Mouse (Mus musculus): ENCODE data around the gene Kcnc1. TPM values are rescaled to one million over a fixed set of nuclear protein-coding genes. Genes with fewer than 3 reads are reported as not detected.

The Kcnc1 gene
- total RNA-seq, 2 experiments from 2014 or later, result 85.9 to 88.0 TPM

GRCm38 (mm10) chr7:46413959-46414725, 17.8 kb downstream of the Kcnc1 start:
- intact Hi-C loops (cut with DNase I), result no loop called here
- DNase-seq (ENCODE audit: low spot score in 2 of 2), result no peak

- intact Hi-C loops (cut with DNase I), result no loop called here
- peak in 1 of 2 experiments; percentile 44 for DNase-seq (ENCODE audit: low spot score in 2 of 2)
Measured at GRCm38 (mm10) chr7:46415818-46416425, 19.6 kb downstream of the Kcnc1 start.

- intact Hi-C loops (cut with DNase I), result no loop called here
- no peak for DNase-seq (ENCODE audit: low spot score in 2 of 2)
Measured at GRCm38 (mm10) chr7:46417467-46417866, 21.2 kb downstream of the Kcnc1 start.

- intact Hi-C loops (cut with DNase I), result no loop called here
- no peak for DNase-seq (ENCODE audit: low spot score in 2 of 2)
Measured at GRCm38 (mm10) chr7:46418102-46418622, 21.9 kb downstream of the Kcnc1 start.

GRCm38 (mm10) chr7:46421535-46421934, 25.2 kb downstream of the Kcnc1 start:
- intact Hi-C loops (cut with DNase I), result no loop called here
- DNase-seq (ENCODE audit: low spot score in 2 of 2), result no peak

- peak; percentile 60 to 78 for DNase-seq (ENCODE audit: low spot score in 2 of 2)
Measured at GRCm38 (mm10) chr7:46422052-46422763, 25.9 kb downstream of the Kcnc1 start.

GRCm38 (mm10) chr7:46422764-46423412, 26.6 kb downstream of the Kcnc1 start:
- intact Hi-C loops (cut with DNase I), result no loop called here
- DNase-seq (ENCODE audit: low spot score in 2 of 2), result peak; percentile 79 to 82

More at GRCm38 (mm10) chr7:46422052-46422763, 25.9 kb downstream of the Kcnc1 start:
- intact Hi-C loops (cut with DNase I), result no loop called here

- intact Hi-C loops (cut with DNase I), result no loop called here
- DNase-seq (ENCODE audit: low spot score in 2 of 2), result no peak
Measured at GRCm38 (mm10) chr7:46423951-46424350, 27.7 kb downstream of the Kcnc1 start.

GRCm38 (mm10) chr7:46425012-46425411, 28.7 kb downstream of the Kcnc1 start:
- intact Hi-C loops (cut with DNase I), result no loop called here
- DNase-seq (ENCODE audit: low spot score in 2 of 2), result no peak

- no peak for DNase-seq (ENCODE audit: low spot score in 2 of 2)
- intact Hi-C loops (cut with DNase I), result no loop called here
Measured at GRCm38 (mm10) chr7:46433874-46434273, 37.6 kb downstream of the Kcnc1 start.

- DNase-seq (ENCODE audit: low spot score in 2 of 2), result no peak
- intact Hi-C loops (cut with DNase I), result no loop called here
Measured at GRCm38 (mm10) chr7:46435833-46436232, 39.5 kb downstream of the Kcnc1 start.

- DNase-seq (ENCODE audit: low spot score in 2 of 2), result no peak
- intact Hi-C loops (cut with DNase I), result no loop called here
Measured at GRCm38 (mm10) chr7:46438537-46439141, 42.3 kb downstream of the Kcnc1 start.

GRCm38 (mm10) chr7:46443163-46443562, 46.9 kb downstream of the Kcnc1 start:
- intact Hi-C loops (cut with DNase I), result no loop called here
- DNase-seq (ENCODE audit: low spot score in 2 of 2), result no peak

- intact Hi-C loops (cut with DNase I), result no loop called here
Measured at GRCm38 (mm10) chr7:46445896-46446295, 49.6 kb downstream of the Kcnc1 start.

GRCm38 (mm10) chr7:46447473-46448165, 51.3 kb downstream of the Kcnc1 start:
- DNase-seq (ENCODE audit: low spot score in 2 of 2), result no peak
- intact Hi-C loops (cut with DNase I), result no loop called here

More at GRCm38 (mm10) chr7:46445896-46446295, 49.6 kb downstream of the Kcnc1 start:
- DNase-seq (ENCODE audit: low spot score in 2 of 2), result no peak

GRCm38 (mm10) chr7:46448922-46449645, 52.8 kb downstream of the Kcnc1 start:
- peak in 1 of 2 experiments; percentile 47 for DNase-seq (ENCODE audit: low spot score in 2 of 2)

GRCm38 (mm10) chr7:46453930-46454679, 57.8 kb downstream of the Kcnc1 start:
- intact Hi-C loops (cut with DNase I), result no loop called here
- peak in 1 of 2 experiments; percentile 41 for DNase-seq (ENCODE audit: low spot score in 2 of 2)

More at GRCm38 (mm10) chr7:46448922-46449645, 52.8 kb downstream of the Kcnc1 start:
- intact Hi-C loops (cut with DNase I), result no loop called here
